Mouse (Mus musculus) gastrocnemius, postnatal 36 days (tissue): Measurements from ENCODE around the gene Hmcn2. TPM values are rescaled to one million over a fixed set of nuclear protein-coding genes. Genes with fewer than 3 reads are reported as not detected.

ENCODE experiments used
- DNase-seq, 2 experiments: peaks; one replicate each; pipeline ENCODE4 v3.0.0; 2022
- intact Hi-C: fragments of 180-260 bp; cut with DNase I; formaldehyde crosslinking; loops from one replicate; pipeline ENCODE4 v1.15.1; 2025
- total RNA-seq, 2 experiments: library from RNA; stranded (reverse); gene quantifications; 2 replicates each; pipeline ENCODE4 v1.2.3; 2021

The Hmcn2 gene
- total RNA-seq, 2 experiments from 2014 or later, result 28.6 to 30.1 TPM

DNA sequence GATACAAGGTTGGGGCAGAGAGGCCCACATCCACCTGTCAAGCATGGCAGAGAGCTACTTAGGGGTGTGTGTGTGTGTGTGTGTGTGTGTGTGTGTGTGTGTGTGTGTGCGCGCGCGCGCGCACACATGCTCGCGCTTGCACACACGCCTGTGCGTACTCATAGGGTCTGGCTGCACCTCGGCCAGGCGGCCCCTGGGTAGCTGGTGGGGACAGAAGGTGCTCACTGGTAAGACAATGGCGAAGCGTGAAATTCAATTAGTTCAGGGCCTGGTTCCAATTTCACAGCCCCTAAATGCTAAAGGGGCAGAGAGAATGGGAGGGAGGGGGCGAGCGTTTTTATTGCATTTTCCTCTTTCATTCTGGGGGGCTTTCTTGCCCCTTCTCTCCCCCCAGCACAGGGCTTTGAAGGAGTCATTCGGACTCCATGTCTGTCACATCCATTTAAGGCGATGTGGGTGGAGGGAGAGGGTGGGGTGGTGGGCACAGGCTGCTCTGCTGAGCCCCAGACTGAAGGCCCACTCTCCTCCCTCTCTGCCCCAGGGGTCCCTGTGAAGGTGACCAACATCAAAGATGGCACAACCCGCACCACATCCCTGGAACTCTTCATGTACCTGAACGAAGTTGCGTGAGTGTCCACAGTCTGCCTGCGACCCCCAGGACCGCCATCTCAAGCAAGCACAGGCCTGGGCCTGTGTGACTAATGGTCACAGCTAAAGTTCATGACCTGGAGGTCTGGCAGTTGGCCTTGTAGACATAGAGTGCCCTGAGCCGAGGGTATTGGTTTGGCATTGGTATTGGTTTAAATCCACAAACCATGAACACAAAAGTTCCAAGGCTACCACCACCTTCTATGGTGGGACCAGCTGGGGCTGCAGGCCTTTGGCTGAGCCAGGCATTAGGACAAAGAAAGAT lies 186.3 kb downstream of the Hmcn2 start:
- no peak for DNase-seq
- intact Hi-C loops, result no loop called here

DNA sequence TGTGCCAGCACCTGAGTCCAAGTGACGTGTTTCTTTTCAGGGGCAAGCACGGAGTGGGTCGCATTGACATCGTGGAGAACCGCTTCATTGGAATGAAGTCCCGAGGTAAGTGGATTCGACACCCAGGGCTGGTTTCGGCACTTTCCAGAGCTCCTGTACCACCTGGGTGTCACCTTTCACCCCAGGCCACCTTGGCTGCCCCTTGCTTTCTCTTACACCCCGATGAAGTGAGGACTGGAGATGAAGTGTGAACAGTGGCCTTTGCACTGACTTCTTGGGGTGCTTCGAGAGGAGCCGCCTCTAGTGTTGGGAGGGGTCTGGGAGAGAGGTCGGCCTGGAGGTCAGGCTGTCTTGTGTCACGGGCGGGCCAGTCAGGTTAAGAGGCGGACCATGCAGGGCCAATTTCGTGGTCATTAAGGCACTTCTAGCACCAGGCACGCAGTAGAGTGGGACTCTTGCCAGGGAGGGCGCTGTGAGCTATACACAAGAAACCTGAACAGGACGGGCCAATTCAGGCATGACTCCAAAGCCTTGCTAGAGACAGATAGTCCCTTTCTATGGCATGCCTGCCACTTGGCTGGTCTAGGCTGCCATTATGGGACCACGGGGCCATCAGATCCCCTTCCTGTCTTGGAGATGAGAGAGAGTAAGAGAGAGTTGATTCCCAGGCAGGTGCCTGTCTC lies 187.4 kb downstream of the Hmcn2 start:
- no peak for DNase-seq
- intact Hi-C loops, result no loop called here

DNA sequence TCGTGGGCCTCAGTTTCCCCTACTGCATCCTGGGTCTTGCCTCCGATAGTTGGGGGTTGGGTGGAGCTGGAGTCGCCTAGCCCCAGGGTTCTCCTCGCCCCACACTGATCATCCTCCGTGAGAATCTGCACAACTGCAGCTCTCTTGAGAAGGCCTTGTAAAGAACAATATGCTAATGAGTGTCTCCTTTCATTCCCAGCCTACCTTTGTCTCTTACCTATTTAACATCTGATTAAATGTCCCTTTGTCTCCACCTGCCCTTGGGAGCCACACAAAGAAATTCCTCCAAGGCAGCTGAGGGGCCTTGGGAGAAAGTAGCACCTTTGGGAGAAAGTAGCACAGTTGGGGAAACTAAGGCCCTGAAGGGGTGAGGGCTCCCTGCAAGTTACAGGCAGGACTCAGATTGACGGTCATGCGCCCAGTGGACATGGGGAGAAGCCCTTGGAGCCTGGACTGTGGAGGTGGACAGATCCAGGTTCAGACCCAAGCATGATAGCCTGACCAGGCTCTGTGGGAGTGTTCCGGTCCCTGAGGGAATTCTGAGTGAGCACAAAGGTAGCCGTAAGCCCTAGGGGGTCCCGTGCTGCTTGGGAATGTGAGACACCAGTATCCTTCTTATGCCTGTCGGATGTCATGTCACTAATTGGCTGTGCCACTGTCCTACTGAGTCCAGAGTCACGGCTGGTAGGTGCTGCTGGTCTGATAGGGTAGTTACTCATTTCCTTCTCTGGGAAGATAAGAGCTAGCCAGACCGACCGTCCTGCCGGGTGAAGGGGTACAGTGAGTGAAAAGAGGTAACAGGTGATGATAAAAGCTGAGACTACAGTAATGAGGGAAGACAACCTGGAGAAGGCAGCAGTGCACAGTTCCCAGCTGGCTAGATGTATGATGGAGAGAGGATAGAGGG lies 188.7 kb downstream of the Hmcn2 start:
- no peak for DNase-seq
- intact Hi-C loops, result no loop called here

DNA sequence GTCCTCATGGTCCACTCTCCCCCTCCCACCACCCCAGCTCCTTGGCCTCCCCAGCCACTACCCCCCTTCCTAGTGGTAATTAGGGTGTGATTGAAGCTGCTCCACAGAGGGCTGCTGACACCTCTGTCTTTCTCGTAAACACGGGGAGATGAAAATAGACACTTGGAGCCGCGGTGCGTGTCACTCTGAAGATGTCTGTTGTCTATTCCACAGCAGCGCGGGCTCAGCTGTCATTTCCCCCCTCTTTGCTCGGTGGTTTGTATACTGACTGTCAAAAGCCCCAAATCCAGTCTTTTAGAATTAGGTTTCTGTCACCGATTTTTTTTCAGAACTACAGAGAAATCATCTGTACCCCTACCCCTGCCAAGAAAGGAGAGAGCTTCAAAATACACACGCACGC lies 191.3 kb downstream of the Hmcn2 start:
- no peak for DNase-seq
- intact Hi-C loops, result no loop called here

DNA sequence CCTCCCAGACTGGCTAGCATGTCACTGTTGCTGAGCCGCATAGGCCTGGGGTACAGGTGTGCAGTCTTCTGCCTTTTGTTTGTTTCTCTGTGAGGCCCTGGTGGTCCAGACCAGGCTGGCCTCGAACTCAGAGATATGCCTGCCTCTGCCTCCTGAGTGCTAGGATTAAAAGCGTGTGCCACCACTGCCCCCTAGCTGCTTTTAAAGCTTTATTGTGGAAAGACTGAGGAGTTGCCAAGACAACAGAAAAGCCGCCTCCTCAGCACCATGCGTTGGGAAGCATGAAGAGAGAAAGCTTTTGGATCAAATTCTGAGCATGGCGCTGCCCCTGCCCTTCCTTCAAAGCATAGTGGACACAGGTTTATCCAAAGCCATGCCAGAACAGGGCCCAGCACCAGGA lies 194.6 kb downstream of the Hmcn2 start:
- DNase-seq, result no peak
- intact Hi-C loops, result no loop called here

Other genes starting within 250 kb of the Hmcn2 start
- 10 to 100 TPM; 10.6 to 10.7 TPM for gene Fnbp1, start 172.4 kb upstream of the Hmcn2 start, total RNA-seq
- 10 to 100 TPM; 19.2 to 23.8 TPM for gene Gpr107, start 162.1 kb upstream of the Hmcn2 start, total RNA-seq
- gene Ncs1, start 68.6 kb upstream of the Hmcn2 start, total RNA-seq, result 1 to 10 TPM; 4.0 to 4.9 TPM
- gene Ass1, start 155.8 kb downstream of the Hmcn2 start, total RNA-seq, result 1 to 10 TPM; 1.9 to 2.1 TPM